Mouse (Mus musculus): ENCODE results near the gene Bcl2l10. TPM values are rescaled to one million over a fixed set of nuclear protein-coding genes. Genes with fewer than 3 reads are reported as not detected.

Bcl2l10 gene
- polyA plus RNA-seq (2017; shearing (Covaris generic)): not detected

GRCm38 (mm10) chr9:75347458-75347857 is at the start of gene Bcl2l10:
Gene Bcl2l10 (plus strand): TSS chr9:75347758.
- ATAC-seq: no peak

- peak; percentile 49 for ATAC-seq
Observed at GRCm38 (mm10) chr9:75299342-75299741, 48.2 kb upstream of the Bcl2l10 start.

- no peak for ATAC-seq
Observed at GRCm38 (mm10) chr9:75303033-75303432, 44.5 kb upstream of the Bcl2l10 start.

GRCm38 (mm10) chr9:75303701-75304261 is 43.8 kb upstream of the Bcl2l10 start:
- no peak for ATAC-seq

GRCm38 (mm10) chr9:75304286-75304685 is 43.3 kb upstream of the Bcl2l10 start:
- ATAC-seq: no peak

GRCm38 (mm10) chr9:75306126-75306898 is 41.2 kb upstream of the Bcl2l10 start, which contains the start of gene Gnb5:
Gene Gnb5 (plus strand): TSS chr9:75306288.
- ATAC-seq: no peak

- no peak for ATAC-seq
Observed at GRCm38 (mm10) chr9:75307015-75307414, 40.5 kb upstream of the Bcl2l10 start.

- ATAC-seq: no peak
Observed at GRCm38 (mm10) chr9:75308621-75309020, 38.9 kb upstream of the Bcl2l10 start.

- no peak for ATAC-seq
Observed at GRCm38 (mm10) chr9:75312008-75312407, 35.5 kb upstream of the Bcl2l10 start.

GRCm38 (mm10) chr9:75313138-75313831 is 34.3 kb upstream of the Bcl2l10 start:
- ATAC-seq: no peak

- peak; percentile 80 for ATAC-seq
Observed at GRCm38 (mm10) chr9:75313832-75314516, 33.6 kb upstream of the Bcl2l10 start.

GRCm38 (mm10) chr9:75314517-75315105 is 32.9 kb upstream of the Bcl2l10 start:
- ATAC-seq: no peak

GRCm38 (mm10) chr9:75315238-75315637 is 32.3 kb upstream of the Bcl2l10 start:
- ATAC-seq: no peak

- ATAC-seq: no peak
Observed at GRCm38 (mm10) chr9:75316771-75317170, 30.8 kb upstream of the Bcl2l10 start.

- ATAC-seq: no peak
Observed at GRCm38 (mm10) chr9:75318196-75318595, 29.4 kb upstream of the Bcl2l10 start.

- ATAC-seq: no peak
Observed at GRCm38 (mm10) chr9:75319365-75319764, 28.2 kb upstream of the Bcl2l10 start.

- no peak for ATAC-seq
Observed at GRCm38 (mm10) chr9:75322099-75322885, 25.3 kb upstream of the Bcl2l10 start.

- no peak for ATAC-seq
Observed at GRCm38 (mm10) chr9:75328047-75328446, 19.5 kb upstream of the Bcl2l10 start.

GRCm38 (mm10) chr9:75330821-75331220 is 16.7 kb upstream of the Bcl2l10 start:
- no peak for ATAC-seq

GRCm38 (mm10) chr9:75334440-75334839 is 13.1 kb upstream of the Bcl2l10 start:
- ATAC-seq: no peak

- no peak for ATAC-seq
Observed at GRCm38 (mm10) chr9:75338016-75338415, 9.5 kb upstream of the Bcl2l10 start.

- no peak for ATAC-seq
Observed at GRCm38 (mm10) chr9:75342433-75342832, 5.1 kb upstream of the Bcl2l10 start.
